In genomic region chr14:117919612-117920011, GRCm38 (mm10) we compare ENCODE assay signal across 21 mouse cellular contexts.
DNase-seq lines count a peak whose midpoint lies in the region; ATAC-seq lines count a peak whose summit lies in the region.
"Had no signal": no experiment of that assay in that cellular context is flagged by ENCODE, and none has a peak within 500 bp of the region (broad histone marks: within the 10 kb centered on the region; RNA-seq: fewer than 3 reads in every experiment).

No protein-coding gene starts in this region.

- no peak for DNase-seq in cerebellum, postnatal 14 days
- no peak for DNase-seq in kidney, postnatal 10 days
- DNase-seq in left cerebral cortex, adult 9 months (ENCODE audit: low spot score in 2 of 2): no peak
- DNase-seq: adrenal gland, adult 8-10 months; adrenal gland, postnatal 14 days; adrenal gland, postnatal 36 days; B cell, adult 2 months; cerebellum, adult 11 months; cerebellum, adult 18-20 months; cerebellum, adult 8-10 months; cerebellum, adult 9-11 months; cerebellum, postnatal 25 days; embryo, embryonic 11 days had no signal

- ATAC-seq in cerebellum, adult (ENCODE audit: insufficient number of reproducible peaks, low FRiP score, low TSS enrichment): peak; percentile 49; the same call in 1 of the 2 replicates
- ATAC-seq in common myeloid progenitor, adult 5-6 weeks (replicated peaks; ENCODE audit: low read depth, poor library complexity, severe bottlenecking): 0 out of 2 replicates have a peak, but pooled peaks have one; percentile 36
- peak; percentile 76 for ATAC-seq in monocyte, adult 5-6 weeks (replicated peaks; ENCODE audit: insufficient number of reproducible peaks, low FRiP score, low TSS enrichment, poor library complexity, severe bottlenecking)
- ATAC-seq: activated CD4-positive, CD25-positive, alpha-beta regulatory T cell, adult 4 months; CD4-positive, CD25-positive, alpha-beta regulatory T cell, adult 4 months; forebrain, embryonic 14.5 days; forebrain, embryonic 16.5 days; Patski had no signal
